Mouse (Mus musculus): Measurements from ENCODE around the gene Epha4. TPM values are rescaled to one million over a fixed set of nuclear protein-coding genes. Genes with fewer than 3 reads are reported as not detected.

The Epha4 gene
- polyA plus RNA-seq, 1 experiment from 2014 or later = 9.6 TPM

- ATAC-seq (no peak), DNase-seq (ENCODE audit: low spot score) (no peak)
- Histone ChIP-seq H3K4me2 (replicated peaks; ENCODE audit: low read depth, low read length) (no peak overlapping the region), H3K9me3 (ENCODE audit: low read length) (no peaks in the 10 kb centered on the region), H3K4me1 (ENCODE audit: insufficient read depth, low read depth, low read length) (peaks cover 4% of the 10 kb centered on the region; the same call in 1 of the 2 replicates), H3K4me3 (ENCODE audit: low read depth, low read length) (no peak overlapping the region), H3K27me3 (replicated peaks; ENCODE audit: insufficient read depth, low read length) (no peaks in the 10 kb centered on the region), H3K36me3 (ENCODE audit: insufficient read depth, low read length) (no peaks in the 10 kb centered on the region), H3K9ac (replicated peaks; ENCODE audit: low read depth) (no peak overlapping the region), H3K27ac (ENCODE audit: low read length) (no peak overlapping the region)
- 55% methylated on average over 10 of the region's 10 CpGs for WGBS
- TF ChIP-seq EP300 (IDR thresholded peaks at IDR 0.05) (no peak), CTCF (IDR thresholded peaks at IDR 0.05) (no peak)
These were observed 20.9 kb downstream of the Epha4 start for GRCm38 (mm10) chr1:77493841-77494635.

GRCm38 (mm10) chr1:77490166-77490565, 24.7 kb downstream of the Epha4 start:
- DNase-seq (ENCODE audit: low spot score) = no peak
- 88% methylated on average over 6 of the region's 6 CpGs for WGBS
- no peak overlapping the region for H3K4me3 ChIP-seq (ENCODE audit: low read depth, low read length)
- no peaks in the 10 kb centered on the region for H3K27me3 ChIP-seq (replicated peaks; ENCODE audit: insufficient read depth, low read length)
- H3K27ac ChIP-seq (ENCODE audit: low read length) = no peak overlapping the region
- no peak overlapping the region for H3K9ac ChIP-seq (replicated peaks; ENCODE audit: low read depth)
- ATAC-seq = no peak
- H3K9me3 ChIP-seq (ENCODE audit: low read length) = no peaks in the 10 kb centered on the region
- H3K4me2 ChIP-seq (replicated peaks; ENCODE audit: low read depth, low read length) = no peak overlapping the region
- no peaks in the 10 kb centered on the region for H3K36me3 ChIP-seq (ENCODE audit: insufficient read depth, low read length)
- TF ChIP-seq EP300 (IDR thresholded peaks at IDR 0.05) (no peak), CTCF (IDR thresholded peaks at IDR 0.05) (no peak)
- 0 out of 2 replicates have a peak, but pooled peaks cover under 1% of the 10 kb centered on the region for H3K4me1 ChIP-seq (ENCODE audit: insufficient read depth, low read depth, low read length)

GRCm38 (mm10) chr1:77489387-77489786, 25.5 kb downstream of the Epha4 start:
- Histone ChIP-seq H3K27me3 (replicated peaks; ENCODE audit: insufficient read depth, low read length) (no peaks in the 10 kb centered on the region), H3K4me3 (ENCODE audit: low read depth, low read length) (no peak overlapping the region), H3K9me3 (ENCODE audit: low read length) (no peaks in the 10 kb centered on the region), H3K4me2 (replicated peaks; ENCODE audit: low read depth, low read length) (no peak overlapping the region), H3K36me3 (ENCODE audit: insufficient read depth, low read length) (no peaks in the 10 kb centered on the region), H3K9ac (replicated peaks; ENCODE audit: low read depth) (no peak overlapping the region), H3K27ac (ENCODE audit: low read length) (no peak overlapping the region), H3K4me1 (ENCODE audit: insufficient read depth, low read depth, low read length) (0 out of 2 replicates have a peak, but pooled peaks cover 4% of the 10 kb centered on the region)
- 76% methylated on average over 7 of the region's 7 CpGs for WGBS
- no peak for DNase-seq (ENCODE audit: low spot score)
- ATAC-seq = no peak
- TF ChIP-seq EP300 (IDR thresholded peaks at IDR 0.05) = no peak
- TF ChIP-seq CTCF (IDR thresholded peaks at IDR 0.05) = no peak

GRCm38 (mm10) chr1:77487856-77488462, 26.9 kb downstream of the Epha4 start:
- 72% methylated on average over 13 of the region's 13 CpGs for WGBS

GRCm38 (mm10) chr1:77484766-77485596, 29.9 kb downstream of the Epha4 start:
- ATAC-seq (no peak), DNase-seq (ENCODE audit: low spot score) (no peak)
- H3K9me3 ChIP-seq (ENCODE audit: low read length) = no peaks in the 10 kb centered on the region
- H3K9ac ChIP-seq (replicated peaks; ENCODE audit: low read depth) = no peak overlapping the region
- 0 out of 2 replicates have a peak, but pooled peaks cover 4% of the 10 kb centered on the region for H3K4me1 ChIP-seq (ENCODE audit: insufficient read depth, low read depth, low read length)
- no peaks in the 10 kb centered on the region for H3K27me3 ChIP-seq (replicated peaks; ENCODE audit: insufficient read depth, low read length)
- H3K36me3 ChIP-seq (ENCODE audit: insufficient read depth, low read length) = no peaks in the 10 kb centered on the region
- TF ChIP-seq CTCF (IDR thresholded peaks at IDR 0.05) (no peak), EP300 (IDR thresholded peaks at IDR 0.05) (no peak)
- WGBS = 61% methylated on average over 6 of the region's 6 CpGs
- no peak overlapping the region for H3K4me3 ChIP-seq (ENCODE audit: low read depth, low read length)
- no peak overlapping the region for H3K4me2 ChIP-seq (replicated peaks; ENCODE audit: low read depth, low read length)
- no peak overlapping the region for H3K27ac ChIP-seq (ENCODE audit: low read length)

More at GRCm38 (mm10) chr1:77487856-77488462, 26.9 kb downstream of the Epha4 start:
- Histone ChIP-seq H3K4me2 (replicated peaks; ENCODE audit: low read depth, low read length) (no peak overlapping the region), H3K36me3 (ENCODE audit: insufficient read depth, low read length) (no peaks in the 10 kb centered on the region), H3K27ac (ENCODE audit: low read length) (no peak overlapping the region), H3K27me3 (replicated peaks; ENCODE audit: insufficient read depth, low read length) (no peaks in the 10 kb centered on the region), H3K9ac (replicated peaks; ENCODE audit: low read depth) (no peak overlapping the region), H3K9me3 (ENCODE audit: low read length) (no peaks in the 10 kb centered on the region), H3K4me3 (ENCODE audit: low read depth, low read length) (no peak overlapping the region), H3K4me1 (ENCODE audit: insufficient read depth, low read depth, low read length) (0 out of 2 replicates have a peak, but pooled peaks cover 4% of the 10 kb centered on the region)
- TF ChIP-seq CTCF (IDR thresholded peaks at IDR 0.05) (no peak), EP300 (IDR thresholded peaks at IDR 0.05) (no peak)
- no peak for ATAC-seq
- DNase-seq (ENCODE audit: low spot score) = no peak
